Mouse (Mus musculus): ENCODE results near the gene Bcl6. TPM values are rescaled to one million over a fixed set of nuclear protein-coding genes. Genes with fewer than 3 reads are reported as not detected.

The Bcl6 gene
- polyA plus RNA-seq, 1 experiment from 2014 or later = 1.5 TPM

Other genes starting within 250 kb of the Bcl6 start
- gene Sst, start 97.9 kb downstream of the Bcl6 start, polyA plus RNA-seq (2014; fragmentation: Nextera tagmentation; extraction: Ambion mirVana) = 0.85 and 1.0 TPM in 2 replicates
- not detected in 2 replicates for gene Rtp2, start 56.5 kb downstream of the Bcl6 start, polyA plus RNA-seq (2014; fragmentation: Nextera tagmentation; extraction: Ambion mirVana)
- not detected in 2 replicates for gene Gm37419, start 370 bp downstream of the Bcl6 start, polyA plus RNA-seq (2014; fragmentation: Nextera tagmentation; extraction: Ambion mirVana)